Mouse (Mus musculus): ENCODE measurements around the gene Spdye4b.

Spdye4b gene

DNA sequence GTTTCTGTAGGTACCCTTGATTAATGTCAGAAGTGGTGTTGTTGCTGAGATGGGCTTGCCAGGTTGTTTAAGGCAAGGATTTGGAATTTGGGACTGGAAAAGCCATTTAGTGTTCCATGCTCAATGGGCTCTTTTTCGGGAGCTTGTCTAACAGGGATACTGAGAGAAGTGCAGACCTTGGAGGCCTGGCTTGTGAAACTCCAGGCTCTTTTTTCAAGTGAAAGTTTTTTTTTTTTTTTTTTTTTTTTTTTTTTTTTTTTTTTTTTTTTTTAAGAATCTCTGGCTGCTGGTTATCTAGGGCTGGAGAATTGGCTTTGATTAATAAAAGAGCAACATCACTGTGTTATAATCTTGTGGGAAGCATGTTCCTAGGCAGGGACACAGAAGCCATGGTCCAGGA is 41.5 kb downstream of the Spdye4b start:
- no peak for DNase-seq

DNA sequence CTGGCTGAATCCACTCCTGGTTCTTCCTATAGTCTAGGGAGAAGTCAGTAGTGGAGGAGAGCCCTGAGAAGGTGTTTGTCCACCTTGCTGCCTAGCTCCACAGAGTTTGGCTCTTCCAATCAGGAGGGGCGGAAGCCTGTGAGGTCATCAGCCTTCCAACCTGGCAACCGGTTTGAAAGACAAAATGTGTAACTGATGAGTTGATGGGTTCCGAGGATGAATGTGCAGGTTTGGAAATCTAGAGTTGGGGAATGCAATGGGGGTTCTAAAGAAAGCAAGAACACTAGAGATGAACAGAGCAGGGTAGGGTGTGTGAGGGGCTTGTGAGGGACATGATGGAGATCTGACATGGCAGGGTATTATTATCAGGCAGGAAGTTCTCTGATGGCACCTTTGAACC is 46.0 kb downstream of the Spdye4b start, which contains the start of gene Spdye4a:
TSS of gene Spdye4a (minus strand) at position 101 of the 400 bp plus-strand sequence.
- no peak for DNase-seq

DNA sequence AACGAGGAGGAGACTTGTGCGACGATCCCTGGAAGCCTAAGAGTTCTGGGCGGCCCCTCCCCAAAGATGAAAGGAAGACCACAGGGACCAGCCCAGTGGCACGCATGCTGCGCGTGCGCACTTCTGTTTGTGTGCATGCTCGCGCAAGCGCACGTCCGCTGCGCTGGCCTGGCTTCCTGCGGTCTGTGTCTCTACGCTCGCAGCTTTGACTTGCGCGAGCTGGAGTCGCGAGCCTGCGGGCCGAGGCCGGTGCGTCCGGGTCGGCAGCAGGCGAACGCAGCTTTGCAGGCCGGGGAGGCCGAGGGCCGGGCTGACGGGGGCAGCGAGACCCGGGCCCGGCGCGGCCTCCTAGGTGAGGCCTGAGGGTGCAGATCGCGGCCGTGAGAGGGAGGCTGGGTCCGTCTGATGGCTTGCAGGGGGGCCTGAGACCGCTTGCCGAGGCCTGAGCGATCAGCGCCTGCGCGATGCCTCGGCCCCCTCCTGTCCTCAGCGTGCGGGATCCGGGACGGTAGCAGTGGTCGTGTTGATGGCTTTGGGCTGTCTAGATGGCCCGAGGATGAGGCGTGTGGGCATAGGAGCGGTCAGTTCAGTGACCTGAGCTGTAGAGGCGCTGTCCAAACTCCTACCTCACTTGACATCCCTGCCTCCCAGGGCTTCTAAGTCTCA is 54.3 kb downstream of the Spdye4b start, which contains the start of gene Zfp12:
TSS of gene Zfp12 (plus strand) at position 136 of the 666 bp plus-strand sequence.
- DNase-seq: peak; percentile 92

DNA sequence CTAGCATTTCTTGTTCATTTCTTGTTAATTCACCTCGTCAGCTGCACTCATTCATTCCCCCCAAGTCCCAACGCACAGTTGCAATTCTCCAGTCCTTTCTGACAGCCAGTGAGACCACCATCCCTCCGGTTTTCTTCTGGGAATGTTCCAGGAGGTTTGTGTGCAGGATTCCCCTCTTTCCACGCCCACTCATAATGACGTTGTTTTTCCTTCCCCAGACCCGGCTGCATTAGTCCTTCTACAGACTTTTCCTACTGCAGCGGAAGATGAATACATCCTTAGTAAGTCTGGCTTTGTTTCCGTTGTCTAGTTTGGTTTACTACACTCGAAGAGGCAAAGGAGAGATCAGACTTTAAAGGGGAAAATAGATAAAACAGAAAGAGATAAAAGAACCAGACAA is 55.2 kb downstream of the Spdye4b start:
- no peak for DNase-seq

DNA sequence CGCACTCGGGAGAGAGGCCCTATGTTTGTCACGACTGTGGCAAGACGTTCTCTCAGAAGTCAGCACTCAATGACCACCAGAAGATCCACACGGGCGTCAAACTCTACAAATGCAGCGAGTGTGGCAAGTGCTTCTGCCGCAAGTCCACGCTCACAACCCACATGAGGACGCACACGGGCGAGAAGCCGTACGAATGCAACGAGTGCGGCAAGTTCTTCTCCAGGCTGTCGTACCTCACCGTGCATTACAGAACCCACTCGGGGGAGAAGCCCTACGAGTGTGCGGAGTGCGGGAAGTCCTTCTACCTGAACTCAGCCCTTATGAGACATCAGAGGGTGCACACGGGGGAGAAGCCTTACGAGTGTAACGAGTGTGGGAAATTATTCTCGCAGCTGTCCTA is 64.1 kb downstream of the Spdye4b start:
- DNase-seq: no peak

DNA sequence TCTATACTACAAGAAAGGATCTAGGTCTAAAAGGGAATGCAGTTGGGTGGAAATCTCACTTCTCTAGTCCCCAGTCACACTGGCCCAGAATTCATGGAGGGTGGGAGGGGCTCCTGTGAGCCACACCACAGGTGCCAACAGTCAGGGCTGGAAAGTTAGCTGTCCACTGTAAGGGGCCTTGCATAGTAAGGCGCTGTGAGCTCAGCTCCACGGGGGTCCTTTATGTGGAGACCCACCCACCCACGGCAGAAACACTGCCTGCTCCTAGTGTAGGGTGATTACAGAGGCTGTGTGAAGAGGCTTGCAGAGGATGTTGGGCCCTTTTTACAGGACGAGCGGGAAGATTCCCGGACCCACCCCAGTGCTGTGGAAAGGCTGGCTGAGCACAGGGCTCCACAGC is 71.2 kb downstream of the Spdye4b start:
- no peak for DNase-seq

DNA sequence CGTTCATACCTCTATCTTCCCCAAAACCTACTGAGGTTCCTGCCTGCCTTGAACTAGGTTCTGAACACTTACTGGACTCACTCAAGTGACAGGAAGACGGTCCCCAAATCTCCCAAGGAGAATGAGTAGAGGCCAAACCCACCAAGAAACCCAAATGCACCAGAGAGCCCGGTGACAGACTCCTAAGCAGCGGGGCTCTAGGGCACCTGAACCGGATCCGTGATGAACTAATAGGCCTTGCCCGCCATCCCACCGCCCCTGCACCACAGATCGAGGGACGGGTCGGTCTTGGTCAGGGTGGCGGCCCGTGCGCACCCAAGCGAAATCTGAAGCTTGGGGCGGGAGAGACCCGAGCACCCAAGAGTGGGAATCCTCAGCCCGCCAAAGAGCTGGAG is 72.0 kb downstream of the Spdye4b start:
- DNase-seq: no peak

DNA sequence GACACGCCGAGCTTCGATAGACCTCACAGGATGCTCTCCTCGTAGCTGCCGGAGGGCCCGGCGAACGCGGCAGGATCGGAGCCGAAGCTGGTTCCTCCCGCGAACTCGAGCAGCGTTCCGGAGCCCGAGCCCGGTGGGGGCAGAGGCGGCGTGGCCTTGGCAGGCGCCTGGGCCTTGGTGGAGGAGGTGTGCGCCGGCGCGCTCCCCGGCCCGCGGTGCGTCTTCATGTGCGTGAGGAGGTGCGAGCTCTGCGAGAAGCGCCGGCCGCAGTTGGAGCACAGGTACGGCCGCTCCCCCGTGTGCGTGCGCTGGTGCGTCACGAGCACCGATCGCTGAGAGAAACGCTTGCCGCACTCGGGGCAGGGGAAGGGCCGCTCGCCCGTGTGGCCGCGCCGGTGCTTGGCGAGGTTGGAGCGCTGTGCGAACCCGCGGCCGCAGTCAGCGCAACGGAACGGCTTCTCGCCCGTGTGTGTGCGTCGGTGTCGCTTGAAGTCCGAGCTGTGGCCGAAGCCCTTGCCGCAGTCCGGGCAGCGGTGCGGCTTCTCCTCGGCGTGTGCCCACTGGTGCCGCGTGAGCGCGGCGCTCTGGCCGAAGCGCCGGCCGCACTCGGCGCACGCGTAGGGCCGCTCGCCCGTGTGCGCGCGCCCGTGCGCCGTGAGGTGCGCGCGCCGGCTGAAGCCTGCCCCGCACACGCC is 72.5 kb downstream of the Spdye4b start:
- DNase-seq: no peak

DNA sequence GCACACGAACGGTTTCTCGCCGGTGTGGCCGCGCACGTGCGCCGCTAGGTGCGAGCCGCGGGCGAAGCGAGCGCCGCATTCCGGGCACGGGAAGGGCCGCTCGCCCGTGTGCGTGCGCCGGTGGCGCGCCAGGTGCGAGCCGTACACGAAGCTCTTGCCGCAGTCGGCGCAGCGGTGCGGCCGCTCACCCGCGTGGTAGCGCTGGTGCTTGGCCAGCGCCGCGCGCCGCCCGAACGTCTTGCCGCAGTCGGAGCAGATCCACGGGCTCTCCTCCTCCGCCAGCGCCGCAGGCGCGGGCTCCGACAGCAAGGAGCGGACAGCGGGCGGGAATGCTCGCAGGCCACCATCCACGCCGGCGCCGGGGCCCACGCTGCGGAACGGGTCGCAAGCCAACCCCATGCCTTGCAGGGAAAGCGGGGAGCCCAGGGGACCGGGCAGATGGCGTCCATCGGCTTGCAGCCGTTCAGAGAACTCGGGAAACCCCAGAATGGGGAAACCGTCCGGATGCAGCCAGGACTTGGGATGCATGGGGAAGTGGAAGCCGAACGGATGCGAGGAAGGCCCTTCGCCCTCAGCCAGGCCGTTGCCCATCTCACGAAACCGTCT is 73.2 kb downstream of the Spdye4b start:
- DNase-seq: no peak
